Mouse (Mus musculus): Measurements from ENCODE around the gene Igf2bp3. TPM values are rescaled to one million over a fixed set of nuclear protein-coding genes. Genes with fewer than 3 reads are reported as not detected.

The Igf2bp3 gene
- total RNA-seq, 2 experiments from 2014 or later, result 0.20 to 0.21 TPM

Other genes with a start within 250 kb of the Igf2bp3 start
- not detected in 2 replicates for gene Doxl2, start 240.0 kb downstream of the Igf2bp3 start, total RNA-seq (2015)
- gene Doxl2, start 240.0 kb downstream of the Igf2bp3 start, total RNA-seq (2017), result not detected in 2 replicates
- not detected in 2 replicates for gene Svs1, start 228.1 kb downstream of the Igf2bp3 start, total RNA-seq (2015)
- not detected in 2 replicates for gene Svs1, start 228.1 kb downstream of the Igf2bp3 start, total RNA-seq (2017)
- 0.32 TPM in 1 of 2 replicates, not detected in the other for gene Gpnmb, start 178.4 kb downstream of the Igf2bp3 start, total RNA-seq (2015)
- 0.25 TPM in 1 of 2 replicates, not detected in the other for gene Gpnmb, start 178.4 kb downstream of the Igf2bp3 start, total RNA-seq (2017)
- 35.0 and 48.5 TPM in 2 replicates for gene Malsu1, start 141.2 kb downstream of the Igf2bp3 start, total RNA-seq (2015)
- 25.6 and 37.8 TPM in 2 replicates for gene Malsu1, start 141.2 kb downstream of the Igf2bp3 start, total RNA-seq (2017)
- 212 and 225 TPM in 2 replicates for gene Tra2a, start 49.1 kb upstream of the Igf2bp3 start, total RNA-seq (2015)
- 159 and 185 TPM in 2 replicates for gene Tra2a, start 49.1 kb upstream of the Igf2bp3 start, total RNA-seq (2017)
- gene Ccdc126, start 104.3 kb upstream of the Igf2bp3 start, total RNA-seq (2015), result 3.4 and 5.5 TPM in 2 replicates
- 3.9 and 6.7 TPM in 2 replicates for gene Ccdc126, start 104.3 kb upstream of the Igf2bp3 start, total RNA-seq (2017)
- gene Fam221a, start 152.8 kb upstream of the Igf2bp3 start, total RNA-seq (2015), result 7.7 and 13.8 TPM in 2 replicates
- 2.4 and 2.9 TPM in 2 replicates for gene Fam221a, start 152.8 kb upstream of the Igf2bp3 start, total RNA-seq (2017)
- not detected in 2 replicates for gene Stk31, start 180.6 kb upstream of the Igf2bp3 start, total RNA-seq (2015)
- not detected in 2 replicates for gene Stk31, start 180.6 kb upstream of the Igf2bp3 start, total RNA-seq (2017)

Data from megakaryocyte progenitor cell, adult 5-6 weeks (primary cell).